Mouse (Mus musculus): Measurements from ENCODE around the gene Nol3.
"Not testable (repeated sequence)": the region's sequence is repeated elsewhere in the genome, so short reads cannot be mapped to it uniquely, and the experiment has no call there.

Gene Nol3

DNA sequence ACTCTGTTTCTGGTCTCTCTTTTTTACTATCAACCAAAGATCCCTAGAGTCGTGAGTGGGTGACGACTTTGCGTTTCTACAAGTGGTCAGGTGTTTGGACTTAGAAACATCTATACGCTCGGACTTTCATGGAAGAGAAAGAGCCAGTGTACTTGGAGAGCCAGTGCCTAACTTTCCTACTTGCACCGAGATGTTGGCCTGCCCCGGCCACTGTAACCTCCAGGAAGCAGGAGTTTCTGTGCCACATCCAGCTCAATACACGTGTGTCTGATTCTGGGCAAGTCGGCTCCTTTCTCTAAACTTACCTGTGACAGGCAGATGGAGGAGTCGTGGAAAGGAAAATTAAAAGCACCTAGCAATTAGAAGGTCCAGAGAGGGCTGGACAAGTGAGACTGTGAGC is at the start of gene Nol3:
Gene Nol3, plus strand, starts transcription at position 301 of the 400 bp plus-strand sequence.
- no peak for DNase-seq

DNA sequence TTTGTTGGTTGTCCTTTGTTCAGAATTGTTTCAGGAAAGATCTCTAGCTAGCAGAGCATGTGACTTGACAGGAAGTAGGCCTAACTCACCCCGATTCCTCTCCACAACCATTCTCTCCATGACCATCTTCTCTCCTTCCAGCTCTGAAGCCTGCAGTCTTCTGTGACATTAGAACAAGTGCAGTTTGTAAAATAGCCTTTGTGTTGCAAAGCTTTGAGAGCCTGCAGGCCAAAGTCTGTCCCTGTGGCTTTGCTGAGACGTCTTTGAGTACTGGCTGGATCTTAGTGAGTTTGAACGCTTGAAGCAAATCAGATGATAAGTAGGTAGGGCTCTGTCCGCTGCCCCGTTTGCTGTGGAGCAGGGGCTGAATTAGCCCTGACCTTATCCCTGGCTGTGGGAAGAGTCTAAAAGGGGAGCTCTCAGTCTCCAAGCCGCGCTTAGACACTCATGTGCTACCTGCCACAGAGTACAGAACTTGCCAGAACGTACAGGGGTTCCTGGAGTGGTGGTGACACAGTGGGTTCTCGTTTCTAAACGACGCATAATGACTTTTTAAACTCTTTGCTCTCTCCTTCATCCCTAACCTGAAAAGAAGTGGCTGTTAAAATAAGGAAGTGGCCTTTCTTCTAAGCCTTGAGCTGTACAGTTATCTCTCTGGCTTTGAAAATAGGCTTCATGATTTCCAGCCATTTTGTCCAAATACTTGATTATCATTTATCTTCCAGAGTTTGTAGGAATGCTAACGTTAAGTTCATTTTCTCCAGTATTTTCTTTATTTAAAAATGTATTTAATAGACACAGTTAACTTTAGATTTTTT is 44.2 kb upstream of the Nol3 start:
- no peak for DNase-seq

GRCm38 (mm10) chr8:105232321-105232693 is 43.6 kb upstream of the Nol3 start:
- not testable (repeated sequence) for DNase-seq

DNA sequence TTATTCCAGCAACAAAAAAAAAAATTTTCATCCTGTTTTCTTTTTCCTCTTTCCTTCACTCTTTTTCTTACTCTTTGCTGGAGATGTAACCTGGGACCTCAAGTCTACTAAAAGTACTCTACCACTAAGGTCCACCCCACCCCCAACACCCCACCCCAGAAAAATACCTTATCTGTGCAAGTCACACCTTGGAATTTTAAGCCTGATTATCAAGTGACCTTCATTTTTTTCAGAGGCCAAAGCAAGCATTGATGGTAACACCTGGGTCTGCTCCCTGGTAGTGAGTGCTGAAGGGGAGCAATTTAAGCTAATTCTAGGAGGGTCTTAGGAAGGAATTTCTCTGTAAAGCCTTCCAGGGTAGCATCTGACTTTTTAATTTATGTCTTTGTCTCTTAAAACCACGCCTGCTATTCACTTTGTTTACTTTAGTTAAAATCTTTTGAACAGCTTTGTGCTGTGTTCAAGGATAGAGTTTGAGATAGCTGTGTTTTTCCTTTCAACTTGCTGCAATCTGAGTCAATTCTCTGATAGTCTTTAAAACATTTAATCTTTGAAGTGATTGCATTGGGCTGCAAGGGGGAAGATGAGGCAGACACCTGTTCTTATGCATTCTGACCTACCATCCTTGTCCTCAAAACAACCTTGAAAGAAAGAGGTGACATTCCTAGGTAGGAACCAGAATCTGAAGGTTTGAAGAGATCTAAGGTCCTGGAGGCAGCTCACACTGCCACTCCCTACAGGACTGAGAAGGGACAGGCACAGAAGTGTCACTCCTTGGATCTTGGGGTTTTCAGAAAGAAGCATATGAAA is 42.6 kb upstream of the Nol3 start:
- DNase-seq, result no peak

GRCm38 (mm10) chr8:105235206-105235605 is 40.7 kb upstream of the Nol3 start:
- no peak for DNase-seq

DNA sequence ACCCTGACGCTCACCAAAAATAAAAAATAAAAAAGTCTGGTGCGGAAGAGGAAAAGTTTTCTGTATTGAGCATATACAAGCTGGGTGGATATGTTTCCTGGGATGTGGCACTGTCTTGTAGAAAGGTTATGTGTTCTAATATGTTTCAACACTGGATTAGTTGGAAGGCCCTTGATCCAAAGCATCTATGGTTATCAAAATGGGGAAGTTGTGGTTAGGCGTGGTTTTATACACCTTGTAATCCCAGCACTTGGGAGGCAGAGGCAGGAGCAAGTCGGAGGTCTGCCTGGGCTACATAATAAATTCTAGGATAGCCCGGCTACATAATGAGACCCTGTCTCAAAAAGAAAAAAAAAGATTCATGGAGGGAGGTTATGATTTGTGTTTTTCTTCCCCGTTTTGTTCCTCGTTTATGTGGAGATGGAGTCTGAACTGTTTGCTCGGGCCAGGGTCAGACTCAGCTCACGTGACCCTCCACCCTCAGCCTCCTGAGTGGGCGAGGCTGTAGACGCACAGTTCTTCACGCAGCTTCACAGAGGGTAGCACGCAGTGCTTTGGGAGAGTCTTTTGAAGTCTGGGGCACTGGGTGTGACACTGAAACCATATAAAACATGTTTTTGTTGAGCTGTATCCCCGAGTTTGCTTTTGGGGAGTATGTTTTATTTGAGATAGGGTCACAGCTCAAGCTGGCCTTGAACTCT is 38.3 kb upstream of the Nol3 start:
- DNase-seq, result no peak

DNA sequence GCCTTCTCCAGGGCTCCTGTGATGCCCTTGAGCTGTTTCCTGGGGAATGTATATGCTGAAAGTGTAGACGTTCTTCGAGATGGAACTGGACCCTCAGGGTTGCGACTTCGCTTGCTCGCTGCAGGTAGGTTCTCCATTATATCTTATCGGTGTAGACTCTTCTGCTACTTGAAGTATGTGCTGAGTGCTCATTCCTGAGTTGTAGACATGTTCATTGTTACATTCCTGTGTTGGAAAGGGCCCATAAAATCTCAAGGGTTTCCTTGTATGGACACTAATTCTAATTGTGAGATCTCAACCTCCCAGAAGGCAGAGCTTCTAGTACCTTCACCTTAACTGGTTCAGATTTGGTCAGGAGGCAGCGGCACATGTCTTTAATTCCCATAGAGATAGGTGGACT is 34.9 kb upstream of the Nol3 start:
- DNase-seq, result no peak

GRCm38 (mm10) chr8:105251954-105252353 is 24.0 kb upstream of the Nol3 start:
- no peak for DNase-seq

DNA sequence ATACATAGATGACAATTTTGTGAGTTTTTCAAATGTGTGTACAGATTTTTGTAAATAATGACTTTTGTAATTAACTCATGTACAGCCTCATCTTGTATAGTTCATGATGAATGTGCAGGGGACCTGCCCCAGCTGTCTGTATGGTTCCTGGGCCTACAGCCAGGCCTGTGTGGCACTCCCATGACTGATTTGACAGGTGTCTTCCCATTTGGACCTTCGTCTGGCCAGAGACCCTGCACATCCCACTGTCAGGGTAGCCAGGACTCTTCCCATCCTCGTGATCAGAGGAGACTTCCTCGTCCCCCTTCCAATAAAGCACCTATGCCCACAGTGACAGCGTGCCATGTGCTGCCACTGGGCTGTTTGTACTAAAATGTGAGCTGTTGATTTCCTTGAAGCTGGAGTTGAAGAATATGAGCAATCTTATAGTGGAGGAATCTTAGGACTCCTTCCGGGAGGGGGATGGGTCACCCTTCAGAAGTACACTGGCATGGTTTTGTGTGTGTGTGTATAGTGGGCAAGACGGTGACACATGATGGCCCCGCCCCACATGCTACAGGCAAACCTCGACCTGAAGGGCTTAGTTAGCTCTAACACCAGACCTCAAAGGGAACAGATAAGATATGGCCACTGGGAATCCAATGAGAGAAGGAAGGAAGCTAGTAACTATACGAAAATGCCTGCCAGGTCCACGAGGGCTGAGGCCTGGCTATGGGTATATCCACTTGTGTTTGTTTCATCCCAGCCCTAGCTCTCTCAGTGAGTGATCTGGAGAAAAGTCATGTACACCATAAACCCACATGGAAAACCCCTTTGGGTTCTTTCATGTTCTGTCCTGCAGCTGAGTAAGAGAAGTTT is 23.0 kb upstream of the Nol3 start:
- DNase-seq, result no peak

DNA sequence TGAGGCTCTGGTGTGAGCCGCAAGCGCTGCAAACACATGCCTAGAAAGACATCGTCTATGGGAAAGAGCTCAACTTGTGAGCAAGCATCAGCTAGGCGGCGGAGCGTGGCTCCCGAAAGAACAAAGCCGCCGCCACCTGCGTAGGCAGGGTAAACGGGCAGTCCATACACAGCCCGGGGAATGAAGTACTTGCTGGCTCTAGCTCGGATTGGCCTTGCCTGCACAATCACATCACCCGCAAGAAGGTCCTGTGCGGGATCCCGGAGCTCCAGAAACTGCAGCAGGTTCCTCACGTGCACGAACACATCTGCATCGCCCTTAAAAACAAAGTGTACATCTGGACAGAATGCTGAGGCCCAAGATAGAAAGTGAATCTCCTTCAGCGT is 22.2 kb upstream of the Nol3 start:
- DNase-seq, result peak; percentile 31

GRCm38 (mm10) chr8:105254152-105254965 is 21.6 kb upstream of the Nol3 start:
- DNase-seq, result peak; percentile 77

GRCm38 (mm10) chr8:105254966-105255350 is 21.0 kb upstream of the Nol3 start, which contains the start of gene B3gnt9:
B3gnt9 (minus strand) TSS chr8:105255153.
- DNase-seq, result peak; percentile 52

GRCm38 (mm10) chr8:105257318-105258114 is 18.4 kb upstream of the Nol3 start:
- DNase-seq, result no peak

DNA sequence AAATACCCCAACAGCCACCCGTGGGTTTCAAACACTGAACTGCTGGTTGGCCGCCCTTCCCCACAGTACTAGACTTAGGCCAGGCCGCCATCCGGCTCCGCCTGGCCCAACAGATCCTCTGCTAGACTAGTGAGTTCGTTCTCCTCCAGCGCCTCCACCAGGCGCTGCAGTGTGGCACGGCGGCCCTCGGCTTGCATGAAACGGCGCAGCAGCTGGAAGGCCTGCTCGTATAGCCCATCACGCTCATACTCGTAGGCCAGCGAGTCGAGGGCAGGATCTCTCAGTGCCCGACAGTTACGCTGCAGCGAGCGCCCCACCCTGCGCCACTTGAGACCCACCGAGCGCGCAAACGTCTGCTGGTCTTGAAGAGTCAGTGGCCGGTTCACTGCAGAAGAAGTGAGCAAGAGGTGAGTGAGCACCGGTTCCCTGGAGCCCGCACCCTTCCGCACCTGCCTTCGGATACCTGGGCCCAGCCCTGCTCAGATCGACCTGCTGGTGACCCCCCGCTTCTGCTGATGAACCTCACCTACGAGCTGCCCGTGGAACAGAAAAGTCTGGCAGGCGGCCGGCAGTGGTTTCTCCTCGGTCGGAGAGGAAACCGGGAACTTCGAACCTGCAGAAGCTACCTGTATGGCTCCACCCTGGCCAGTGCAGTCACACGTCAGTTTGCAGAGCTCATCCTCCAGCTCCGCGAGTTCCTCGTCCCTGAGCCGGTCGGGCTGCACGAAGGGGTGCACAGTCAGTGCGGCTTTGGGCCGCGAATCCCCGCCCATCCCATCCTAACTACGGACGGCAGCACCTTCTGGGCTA is 16.8 kb upstream of the Nol3 start:
- peak; percentile 38 for DNase-seq

DNA sequence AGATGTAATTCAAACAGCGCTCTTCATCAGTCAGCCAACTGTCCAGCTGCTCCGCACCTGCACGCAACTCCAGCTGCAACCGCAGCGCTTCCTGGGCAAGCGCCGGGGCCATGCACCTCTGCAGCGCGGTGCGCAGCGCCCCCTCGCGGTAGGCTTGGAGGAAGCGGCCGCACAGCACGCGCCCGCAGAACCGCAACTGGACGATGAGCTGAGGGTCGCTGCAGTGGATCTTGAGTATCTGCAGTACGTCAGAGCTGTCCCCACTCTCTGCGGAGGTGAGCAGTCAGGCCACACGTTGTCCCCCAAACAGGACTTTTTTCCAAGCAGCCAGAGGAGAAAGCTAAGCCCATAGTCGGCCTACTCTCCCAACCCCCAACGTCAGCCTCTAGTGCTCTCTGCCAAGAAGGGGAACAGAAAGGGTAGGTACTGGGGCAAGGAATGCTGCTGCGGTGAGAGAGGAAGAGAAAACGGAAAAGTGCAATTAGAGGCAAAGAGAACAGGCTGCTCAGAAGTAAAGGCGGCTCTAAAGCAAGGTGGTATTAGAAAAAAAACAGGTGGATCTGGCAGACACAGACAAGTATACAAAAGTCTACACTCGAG is 16.1 kb upstream of the Nol3 start:
- peak; percentile 65 for DNase-seq

GRCm38 (mm10) chr8:105260371-105261099 is 15.4 kb upstream of the Nol3 start:
- no peak for DNase-seq

DNA sequence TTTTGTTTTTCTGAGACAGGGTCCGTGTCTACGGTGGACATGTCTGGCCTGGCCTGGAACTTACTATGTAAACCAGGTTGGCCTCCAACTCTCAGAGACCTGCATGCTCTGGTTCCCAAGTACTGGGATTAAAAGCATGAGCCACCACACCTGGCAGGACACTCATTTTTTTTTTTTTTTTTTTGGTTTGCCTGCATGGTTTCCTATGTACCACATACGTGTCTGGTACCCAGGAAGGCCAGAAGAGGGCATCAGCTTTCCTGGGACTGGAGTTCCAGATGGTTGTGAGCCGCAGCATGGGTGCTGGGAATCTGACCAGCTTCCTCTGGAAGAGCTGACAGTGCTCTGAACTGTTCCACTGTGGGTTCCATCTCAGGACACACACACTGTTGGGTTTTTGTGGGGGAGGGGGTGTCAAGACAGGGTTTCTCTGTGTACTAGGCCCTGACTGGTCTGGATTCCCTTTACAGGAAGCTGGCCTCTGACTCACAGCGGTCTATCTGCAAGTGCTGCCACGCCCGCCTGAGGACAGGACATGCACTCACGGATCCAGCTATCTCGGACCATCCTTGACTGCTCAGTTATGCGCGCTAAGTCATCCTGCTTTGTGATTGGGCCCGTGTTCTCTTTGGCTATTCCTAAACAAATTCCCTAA is 14.5 kb upstream of the Nol3 start:
- DNase-seq, result no peak

DNA sequence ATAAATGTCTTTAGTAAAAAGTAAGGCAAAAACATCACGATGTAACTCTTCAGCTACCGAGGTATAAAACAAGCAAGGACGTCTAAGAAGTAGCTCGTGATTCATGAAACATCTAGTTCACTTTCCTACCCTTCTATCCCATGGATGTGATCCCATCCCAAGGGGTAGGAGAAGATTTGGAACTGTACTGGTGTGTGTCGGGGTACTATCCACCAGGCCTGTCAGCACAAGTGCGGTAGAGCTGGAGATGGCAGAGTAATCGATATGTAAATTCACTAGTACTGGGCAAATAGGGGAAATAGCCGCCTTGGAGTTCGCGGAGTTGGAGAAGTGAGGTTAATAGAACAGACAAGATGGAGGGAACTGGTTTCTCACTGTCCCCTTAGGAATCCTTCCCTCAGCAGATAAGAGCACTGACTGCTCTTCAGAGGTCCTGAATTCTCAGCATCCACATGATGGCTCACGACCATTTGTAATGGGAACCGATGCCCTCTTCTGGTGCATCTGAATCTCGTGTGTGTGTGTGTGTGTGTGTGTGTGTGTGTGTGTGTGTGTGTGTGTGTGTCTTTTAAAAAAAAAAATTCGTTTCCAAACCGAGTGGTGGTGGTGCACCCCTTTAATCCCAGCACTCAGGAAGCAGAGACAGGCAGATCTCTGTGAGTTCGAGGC is 12.6 kb upstream of the Nol3 start:
- DNase-seq, result no peak
